Mouse (Mus musculus) kidney, postnatal 10 days (tissue): ENCODE measurements around the gene Arl5b.

Source experiments
- DNase-seq: peaks from one replicate; pipeline ENCODE4 v3.0.0; 2021; ENCODE audit warnings: mixed read lengths

The Arl5b gene

DNA sequence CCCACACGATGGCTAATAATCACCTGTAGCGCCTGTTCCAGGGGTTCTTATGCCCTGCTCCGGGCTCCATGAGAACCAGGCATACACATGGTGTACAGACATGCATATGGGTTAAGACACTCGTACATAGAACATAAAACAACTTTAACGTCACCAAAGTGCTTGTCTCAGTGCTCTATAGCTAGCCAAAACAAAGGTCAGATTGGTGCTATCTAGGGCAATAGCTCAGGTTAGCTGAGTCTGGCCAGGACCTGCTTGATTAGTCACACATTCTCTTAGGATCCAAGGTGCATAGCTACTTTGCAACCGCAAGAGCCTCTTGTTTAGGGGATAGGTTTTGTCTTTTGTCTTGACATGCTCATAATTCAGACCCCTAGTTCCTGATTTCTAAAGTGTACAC is 63.5 kb downstream of the Arl5b start:
- no peak for DNase-seq

DNA sequence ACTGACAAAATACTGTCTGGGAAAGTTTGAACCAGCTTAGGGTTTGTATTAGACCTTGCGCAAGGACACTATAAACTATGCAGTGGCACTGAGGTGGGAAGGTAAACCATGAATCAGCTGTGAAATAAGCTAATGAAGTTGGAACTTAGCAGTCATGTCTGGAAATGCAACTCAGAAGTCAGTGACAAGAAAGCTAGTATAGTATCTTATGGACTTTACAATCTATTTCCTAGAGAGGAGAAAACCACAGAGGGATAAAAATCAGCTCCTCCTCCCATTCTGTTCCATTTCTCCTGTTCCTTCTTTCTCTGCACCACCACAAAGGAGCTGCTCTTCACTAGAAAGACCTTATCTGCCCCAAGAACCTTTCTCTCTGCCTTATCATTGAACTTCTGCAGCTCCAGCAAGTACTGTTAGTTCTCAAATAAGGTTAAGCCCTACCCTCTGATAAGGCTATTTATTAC is 72.1 kb downstream of the Arl5b start:
- DNase-seq = no peak
